Mouse (Mus musculus): ENCODE data around the gene Fras1. TPM values are rescaled to one million over a fixed set of nuclear protein-coding genes. Genes with fewer than 3 reads are reported as not detected.

Fras1 gene
- total and polyA plus RNA-seq, 3 experiments, result 2.1 to 5.8 (median 5.4) TPM

GRCm38 (mm10) chr5:96515860-96516311, 142.1 kb downstream of the Fras1 start (continued):
- TF ChIP-seq JUND (conservative IDR thresholded peaks at IDR 0.05; ENCODE audit: low read depth, low read length) (no peak), NELFE (IDR thresholded peaks at IDR 0.05; ENCODE audit: low read depth, low read length) (no peak), RAD21 (IDR thresholded peaks at IDR 0.05; ENCODE audit: low read depth, low read length) (peak; percentile 29), SIN3A (IDR thresholded peaks at IDR 0.05; ENCODE audit: low read length) (no peak), GABPA (IDR thresholded peaks at IDR 0.05; ENCODE audit: insufficient replicate concordance, low read depth, low read length) (no peak), MAX (IDR thresholded peaks at IDR 0.05; ENCODE audit: low read length) (peak; percentile 63; the same call in 1 of the 2 replicates), UBTF (IDR thresholded peaks at IDR 0.05; ENCODE audit: low read depth, low read length) (no peak), POLR2A (IDR thresholded peaks at IDR 0.05; ENCODE audit: low read depth, low read length) (no peak), MEF2A (IDR thresholded peaks at IDR 0.05; ENCODE audit: borderline replicate concordance, low read depth, low read length) (no peak)

- dilution Hi-C loops (cut with MboI; ENCODE audit: extremely low pct_ligation_motif_present, extremely low pct_unique_long_range_greater_than_20kb, low sequenced_read_pairs), result no loop called here
Measured at GRCm38 (mm10) chr5:96516329-96516728, 142.6 kb downstream of the Fras1 start.

GRCm38 (mm10) chr5:96521541-96521940, 147.8 kb downstream of the Fras1 start:
- Histone ChIP-seq H3K4me3 (replicated peaks in 1 of 3; ENCODE audit: low read depth in 2 of 3, low read length in 2 of 3, poor library complexity in 1 of 3) (no peak overlapping the region), H3K79me2 (replicated peaks; ENCODE audit: control insufficient read depth, extremely low read depth, insufficient read depth, poor library complexity, severe bottlenecking) (no peaks in the 10 kb centered on the region), H3K9me3 (replicated peaks; ENCODE audit: low read length) (peaks cover 8% of the 10 kb centered on the region), H3K27ac (ENCODE audit: insufficient read depth, low read depth) (no peak overlapping the region), H3K4me1 (ENCODE audit: control insufficient read depth in 1 of 2, insufficient read depth in 2 of 2) (peaks cover 7 to 16% of the 10 kb centered on the region in 2 experiments; a peak in 2 of 4 replicates), H3K9ac (ENCODE audit: insufficient read depth, low read depth) (no peak overlapping the region), H3K36me3 (replicated peaks in 1 of 2; ENCODE audit: control insufficient read depth in 1 of 2, insufficient read depth in 1 of 2, low read length in 1 of 2) (peaks cover 0 to 2% of the 10 kb centered on the region in 2 experiments), H3K27me3 (replicated peaks) (no peaks in the 10 kb centered on the region), H3K4me2 (ENCODE audit: insufficient read depth, low read depth, poor library complexity, severe bottlenecking) (no peak overlapping the region)
- no peak for DNase-seq (ENCODE audit: extremely low read depth)
- dilution Hi-C loops (cut with MboI; ENCODE audit: extremely low pct_ligation_motif_present, extremely low pct_unique_long_range_greater_than_20kb, low sequenced_read_pairs), result no loop called here
- TF ChIP-seq JUN (IDR thresholded peaks at IDR 0.05; ENCODE audit: insufficient read depth, low read depth, low read length) (no peak), POLR2A (IDR thresholded peaks at IDR 0.05; ENCODE audit: low read depth, low read length) (no peak), MAZ (IDR thresholded peaks at IDR 0.05; ENCODE audit: low read depth, low read length) (no peak), GABPA (IDR thresholded peaks at IDR 0.05; ENCODE audit: insufficient replicate concordance, low read depth, low read length) (no peak), RCOR1 (conservative IDR thresholded peaks at IDR 0.05; ENCODE audit: low read depth, low read length) (no peak), E2F4 (IDR thresholded peaks at IDR 0.05; ENCODE audit: insufficient replicate concordance, low read depth, low read length) (no peak), JUND (conservative IDR thresholded peaks at IDR 0.05; ENCODE audit: low read depth, low read length) (no peak), BHLHE40 (IDR thresholded peaks at IDR 0.05; ENCODE audit: low read depth, low read length) (no peak), ELF1 (IDR thresholded peaks at IDR 0.05; ENCODE audit: low read depth, low read length) (no peak), ZMIZ1 (IDR thresholded peaks at IDR 0.05; ENCODE audit: low read depth, low read length) (no peak), ZKSCAN1 (IDR thresholded peaks at IDR 0.05; ENCODE audit: borderline replicate concordance, low read depth, low read length) (no peak), ZNF384 (IDR thresholded peaks at IDR 0.05; ENCODE audit: low read depth, low read length) (no peak), MAFK (IDR thresholded peaks at IDR 0.05; ENCODE audit: insufficient replicate concordance, low read length) (no peak), UBTF (IDR thresholded peaks at IDR 0.05; ENCODE audit: low read depth, low read length) (no peak), ZC3H11A (IDR thresholded peaks at IDR 0.05; ENCODE audit: low read depth, low read length) (no peak), PAX5 (IDR thresholded peaks at IDR 0.05; ENCODE audit: low read length) (no peak), NRF1 (IDR thresholded peaks at IDR 0.05; ENCODE audit: low read depth, low read length) (no peak)
- in situ Hi-C loops (cut with MboI; ENCODE audit: low pct_ligation_motif_present, low pct_unique_long_range_greater_than_20kb, low sequenced_read_pairs), result no loop called here

More at GRCm38 (mm10) chr5:96516329-96516728, 142.6 kb downstream of the Fras1 start:
- Histone ChIP-seq H3K4me3 (replicated peaks in 1 of 3; ENCODE audit: low read depth in 2 of 3, low read length in 2 of 3, poor library complexity in 1 of 3) (no peak overlapping the region), H3K9me3 (replicated peaks; ENCODE audit: low read length) (peaks cover 8% of the 10 kb centered on the region), H3K9ac (ENCODE audit: insufficient read depth, low read depth) (0 out of 2 replicates have a peak overlapping the region, but pooled peaks have one; percentile 25), H3K4me2 (ENCODE audit: insufficient read depth, low read depth, poor library complexity, severe bottlenecking) (peak overlapping the region; percentile 38), H3K36me3 (replicated peaks in 1 of 2; ENCODE audit: control insufficient read depth in 1 of 2, insufficient read depth in 1 of 2, low read length in 1 of 2) (peaks cover 0 to 2% of the 10 kb centered on the region in 2 experiments), H3K4me1 (ENCODE audit: control insufficient read depth in 1 of 2, insufficient read depth in 2 of 2) (peaks cover 25 to 54% of the 10 kb centered on the region in 2 experiments), H3K79me2 (replicated peaks; ENCODE audit: control insufficient read depth, extremely low read depth, insufficient read depth, poor library complexity, severe bottlenecking) (no peaks in the 10 kb centered on the region), H3K27me3 (replicated peaks) (no peaks in the 10 kb centered on the region), H3K27ac (ENCODE audit: insufficient read depth, low read depth) (peak overlapping the region; percentile 90)
- DNase-seq (ENCODE audit: extremely low read depth), result no peak
- TF ChIP-seq IRF4 (IDR thresholded peaks at IDR 0.05; ENCODE audit: low read depth, low read length) (peak; percentile 4; the same call in 1 of the 2 replicates), TCF12 (IDR thresholded peaks at IDR 0.05; ENCODE audit: low read depth, low read length) (0 out of 2 replicates have a peak, but pooled peaks have one; percentile 1), JUND (conservative IDR thresholded peaks at IDR 0.05; ENCODE audit: low read depth, low read length) (no peak)
- in situ Hi-C loops (cut with MboI; ENCODE audit: low pct_ligation_motif_present, low pct_unique_long_range_greater_than_20kb, low sequenced_read_pairs), result no loop called here
